Mouse (Mus musculus) cerebellum, postnatal 10 days (tissue): Measurements from ENCODE around the gene Fgf10.
A peak's percentile ranks its signal among the peaks of the same experiment; 100 is the strongest.

Experiments
- DNase-seq, 2 experiments: peaks; one replicate each; pipeline ENCODE4 v3.0.0; 2021; ENCODE audit warnings: mixed read lengths in 2 of 2

Gene Fgf10

DNA sequence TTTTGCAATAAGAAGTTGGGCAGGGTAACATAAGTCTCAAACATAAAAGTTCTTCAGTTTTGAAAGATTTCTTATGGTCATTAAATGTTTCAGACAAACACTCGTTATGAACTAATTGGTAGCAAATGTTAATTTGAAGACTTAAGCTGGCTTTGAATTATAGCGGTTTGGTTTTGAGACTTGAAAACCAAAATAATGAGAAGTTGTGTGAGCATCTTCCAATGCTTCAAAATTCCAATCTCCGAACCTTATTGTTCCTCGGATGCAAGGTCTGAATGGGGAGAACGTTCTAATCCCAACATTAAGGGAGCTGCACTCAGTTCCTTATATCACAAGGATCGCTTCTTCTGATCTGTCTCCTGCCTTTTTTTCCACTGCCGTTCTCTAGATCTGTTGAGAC lies at the start of gene Fgf10:
Gene Fgf10 (plus strand): TSS at position 301 of the 400 bp plus-strand sequence.
- DNase-seq, result no peak

DNA sequence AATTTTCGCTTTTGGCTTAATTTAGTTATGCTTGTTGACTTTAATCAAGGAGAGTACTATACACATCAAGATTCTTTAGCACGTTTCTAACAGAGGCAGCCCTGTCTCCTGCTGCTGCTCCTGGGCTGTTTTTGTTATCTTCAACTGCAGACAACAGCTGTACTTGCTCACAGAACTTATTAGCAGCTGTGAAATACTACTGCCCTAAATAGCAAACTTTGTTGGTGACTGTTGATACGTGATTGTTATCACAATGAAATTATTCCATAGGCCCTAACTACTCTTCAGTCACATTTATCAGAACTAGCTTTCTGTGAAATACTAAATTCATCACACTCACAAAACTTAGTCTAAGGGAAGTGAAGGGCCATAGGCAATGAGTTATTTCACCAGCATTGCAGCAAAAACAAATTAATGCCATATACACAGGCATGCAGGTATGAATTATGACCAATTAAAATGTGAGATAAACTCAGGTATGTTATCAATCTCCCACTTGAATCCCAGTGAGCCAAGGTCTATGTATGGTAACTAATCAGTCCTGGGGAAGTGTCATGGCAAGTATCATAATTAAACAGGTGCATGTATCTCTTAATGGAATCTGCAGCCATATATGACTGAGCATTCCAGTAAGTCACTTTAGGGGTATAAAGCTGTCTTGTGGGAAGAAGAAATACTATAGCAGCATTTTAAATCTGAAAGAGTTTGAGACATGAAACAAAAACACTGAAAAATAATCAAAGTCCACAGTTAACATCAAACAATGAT lies 39.7 kb upstream of the Fgf10 start:
- DNase-seq, result no peak

DNA sequence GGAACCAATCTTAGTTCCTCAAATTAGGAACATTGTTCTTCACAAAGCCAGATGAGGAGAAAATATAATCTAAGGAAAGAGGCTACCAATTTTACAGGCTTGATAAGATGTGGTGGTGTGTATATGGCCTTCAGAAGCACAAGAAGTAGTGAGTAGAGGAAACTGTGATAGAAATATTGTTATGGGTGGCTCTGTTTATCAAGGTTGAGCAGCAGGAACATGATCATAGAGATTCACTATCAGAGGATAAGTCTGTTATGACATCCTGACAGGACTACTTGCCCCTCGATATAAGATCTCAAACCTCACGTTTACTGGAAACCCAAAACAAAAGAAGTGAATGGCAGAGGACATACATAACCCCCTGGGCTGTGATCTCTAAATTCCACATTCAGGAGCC lies 38.1 kb upstream of the Fgf10 start:
- no peak for DNase-seq

DNA sequence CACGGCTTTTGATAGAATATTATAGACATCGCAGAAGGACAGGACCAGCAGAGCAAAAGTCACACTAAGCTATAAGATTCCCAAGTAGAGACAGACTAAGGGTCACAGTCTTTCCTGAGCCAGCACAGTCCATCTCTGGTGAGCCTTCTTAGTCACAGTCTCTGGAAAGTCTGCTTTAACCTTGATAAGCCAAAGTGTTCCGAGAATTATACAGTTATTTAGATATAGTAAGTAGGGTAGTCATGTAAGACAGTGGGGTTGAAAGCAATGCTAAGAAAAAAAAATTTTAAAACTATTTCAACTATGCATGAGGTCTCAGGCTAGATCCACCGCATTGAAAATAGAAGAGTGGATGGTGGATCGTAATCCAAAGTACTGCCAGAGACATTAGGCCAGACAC lies 33.5 kb upstream of the Fgf10 start:
- DNase-seq, result no peak

DNA sequence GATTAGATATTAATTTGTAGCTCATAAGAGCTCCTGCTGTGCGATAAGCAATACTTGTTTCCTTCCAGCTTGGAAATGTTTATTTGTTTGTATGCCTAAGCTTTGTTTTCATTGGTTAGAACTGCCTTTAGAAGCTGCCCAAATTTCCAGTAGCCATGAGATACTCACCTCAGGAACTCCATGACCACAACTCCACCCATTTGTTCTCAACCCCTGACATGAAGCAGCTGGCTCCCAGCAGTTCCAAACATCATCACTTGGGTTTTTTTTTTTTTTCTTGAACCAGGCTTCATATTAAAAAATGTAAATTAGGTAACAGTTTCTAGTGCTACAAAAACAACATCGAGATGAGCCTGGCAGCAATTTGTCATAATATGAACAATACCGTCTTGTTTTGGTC lies 27.0 kb upstream of the Fgf10 start:
- no peak for DNase-seq

DNA sequence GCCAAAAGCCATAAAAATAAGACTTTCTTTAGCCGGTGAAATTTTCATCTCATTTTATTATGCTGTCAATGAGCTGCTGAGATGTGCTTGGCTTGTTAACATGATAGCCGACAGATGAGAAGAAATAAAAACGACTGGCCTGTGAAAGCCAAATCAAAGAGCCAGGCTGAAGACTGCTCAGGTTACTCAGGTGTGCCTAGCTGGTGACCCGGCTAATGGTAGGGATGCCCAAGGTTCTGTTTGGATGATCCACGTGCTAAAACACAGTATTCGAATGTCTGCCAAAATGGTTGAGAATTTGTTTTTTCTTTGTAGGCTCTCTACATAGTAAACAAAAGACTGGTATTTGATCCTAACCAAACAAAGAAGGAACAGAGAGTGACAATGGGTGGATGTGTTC lies 26.5 kb upstream of the Fgf10 start:
- no peak for DNase-seq

DNA sequence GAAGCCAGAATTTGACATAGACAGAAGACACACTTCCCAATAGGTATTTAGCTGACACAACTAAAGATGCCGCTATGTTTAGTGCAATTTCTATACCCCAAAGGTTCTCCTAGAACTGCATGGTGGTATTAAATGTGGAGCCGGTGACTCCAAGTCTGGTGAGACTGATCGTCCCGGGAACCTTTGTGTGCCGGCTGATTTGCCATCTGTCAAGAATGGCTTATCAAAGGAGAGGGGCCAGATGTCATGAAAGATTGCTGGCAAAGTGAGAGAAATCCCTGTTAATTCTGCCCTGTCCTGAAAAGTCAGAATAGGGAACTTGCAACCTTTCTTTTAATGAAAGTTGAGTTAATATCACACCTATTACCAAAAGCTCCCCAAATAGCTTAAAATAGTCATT lies 12.6 kb upstream of the Fgf10 start:
- DNase-seq, result peak; percentile 51 to 64

DNA sequence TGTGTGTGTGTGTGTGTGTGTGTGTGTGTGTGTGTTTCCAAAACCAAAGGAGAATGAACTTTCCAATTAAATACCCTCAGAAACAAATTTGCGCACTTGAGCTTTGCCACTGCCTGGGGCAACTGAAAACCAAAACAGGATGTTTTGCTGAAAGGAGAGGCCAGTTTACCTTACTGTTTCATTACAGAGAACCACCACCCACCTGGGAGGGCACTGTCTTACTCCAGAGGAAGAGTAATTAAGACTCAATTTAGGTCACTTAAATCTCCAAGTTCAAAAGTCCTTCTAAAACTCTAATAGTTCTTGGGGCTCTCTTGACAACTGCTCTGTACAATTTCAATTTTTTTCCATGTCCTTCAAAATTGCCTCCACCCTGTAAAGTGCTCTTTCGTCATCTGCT lies 11.6 kb upstream of the Fgf10 start:
- DNase-seq, result no peak

DNA sequence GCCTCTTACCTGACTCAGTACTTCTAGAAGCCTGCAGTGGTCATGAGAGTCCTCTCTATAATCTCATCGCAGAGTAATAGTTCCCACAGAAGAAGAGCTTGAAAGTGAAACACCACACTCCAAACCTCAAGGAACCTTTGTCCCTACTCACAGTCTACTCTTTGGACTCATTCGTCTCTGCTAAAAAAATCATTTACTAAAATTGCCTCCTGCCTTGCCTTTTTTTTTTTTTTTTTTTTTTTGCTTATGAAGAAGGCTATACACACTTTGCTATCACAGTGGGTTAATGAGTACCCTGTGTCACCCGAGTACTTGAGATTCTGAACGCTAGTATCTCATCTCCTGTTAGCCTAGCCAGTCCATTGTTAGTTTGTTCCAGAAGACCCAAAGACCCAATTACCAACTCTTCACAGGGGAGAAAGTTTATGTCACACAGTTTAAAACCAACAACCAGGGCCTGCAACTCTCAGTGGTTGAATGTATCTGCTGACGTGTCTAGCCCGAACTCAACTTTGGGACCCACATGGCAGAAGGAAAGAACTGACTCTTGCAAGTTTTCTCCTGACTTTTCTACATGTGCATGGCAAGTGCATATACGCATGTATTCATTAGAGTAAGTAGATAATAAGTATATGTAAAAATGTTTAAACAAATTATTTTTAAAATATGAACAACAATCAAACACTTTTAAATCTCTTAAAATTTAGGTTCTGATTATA lies 10.8 kb upstream of the Fgf10 start:
- DNase-seq, result no peak

DNA sequence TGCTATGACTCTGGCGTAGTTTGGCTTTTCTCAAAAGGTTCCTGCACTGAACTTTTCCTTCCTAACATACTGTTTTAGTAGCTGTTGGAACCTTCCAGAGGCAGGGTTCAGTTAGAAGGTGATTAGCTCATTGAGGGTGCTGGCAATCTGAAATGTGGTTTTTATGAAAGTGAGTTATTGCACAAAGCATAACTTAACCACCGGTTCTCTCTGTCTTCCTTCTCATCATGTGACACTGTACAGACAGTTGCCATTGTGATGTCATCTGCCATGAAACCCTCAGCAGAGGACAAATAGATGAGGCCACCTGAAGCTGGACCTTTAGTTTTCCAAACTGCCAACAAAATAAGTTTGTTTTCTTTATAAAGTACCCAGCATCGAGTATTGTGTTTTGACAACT lies 7.9 kb upstream of the Fgf10 start:
- no peak for DNase-seq

DNA sequence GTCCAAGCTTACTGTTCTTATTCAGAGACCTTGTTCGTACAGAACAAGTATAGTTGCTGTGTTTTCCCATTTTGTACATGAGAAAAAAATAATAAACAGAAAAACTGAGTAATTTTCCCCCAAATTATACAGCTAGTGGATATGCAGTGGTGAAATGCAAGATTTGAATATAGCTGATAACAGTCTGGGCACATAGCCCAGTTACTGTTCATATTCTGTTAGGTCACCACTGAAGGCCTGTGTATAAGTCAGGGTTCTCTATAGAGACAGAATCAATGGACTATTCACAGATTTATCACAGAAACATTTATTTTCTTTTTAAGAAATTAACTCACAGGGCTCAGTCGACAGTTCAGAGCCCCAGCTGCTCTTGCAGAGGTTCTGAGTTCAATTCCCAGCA lies 4.7 kb upstream of the Fgf10 start:
- no peak for DNase-seq

DNA sequence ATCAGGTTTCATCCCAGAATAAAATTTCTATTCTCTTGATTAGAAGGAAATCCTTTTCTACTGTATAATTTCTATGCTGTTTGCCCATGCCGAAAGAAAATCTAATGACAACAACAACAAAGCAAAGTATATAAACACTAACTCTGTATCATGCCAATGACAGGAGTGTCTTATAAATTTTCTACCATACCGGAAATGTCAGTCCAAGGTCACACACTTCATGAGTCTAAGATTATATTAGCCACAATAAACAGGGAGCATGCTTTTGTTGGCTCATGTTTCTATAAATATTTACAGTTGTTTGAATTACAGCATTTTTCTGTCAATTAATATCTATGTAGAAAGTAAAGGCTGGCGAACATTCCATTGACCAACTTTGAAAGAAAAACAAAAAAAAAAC lies 9.6 kb downstream of the Fgf10 start:
- no peak for DNase-seq

DNA sequence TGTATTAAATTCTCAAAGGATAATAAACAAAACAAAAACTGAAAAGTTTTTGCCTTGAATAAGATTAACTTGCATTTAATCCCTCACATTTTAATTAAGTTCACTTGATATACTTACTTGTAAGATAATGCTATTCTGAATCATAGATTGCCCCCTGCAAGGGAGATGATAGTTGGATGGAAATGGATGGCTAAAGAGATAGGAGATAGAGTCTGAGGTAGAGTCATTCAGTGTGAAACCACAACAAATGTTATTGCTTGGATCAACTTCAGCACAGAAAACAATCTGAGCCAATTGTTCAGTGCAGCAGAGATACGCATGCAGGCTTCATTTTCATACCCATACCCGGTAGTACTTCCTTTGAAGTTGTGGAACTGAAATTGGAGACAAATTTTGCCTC lies 23.5 kb downstream of the Fgf10 start:
- DNase-seq, result no peak

DNA sequence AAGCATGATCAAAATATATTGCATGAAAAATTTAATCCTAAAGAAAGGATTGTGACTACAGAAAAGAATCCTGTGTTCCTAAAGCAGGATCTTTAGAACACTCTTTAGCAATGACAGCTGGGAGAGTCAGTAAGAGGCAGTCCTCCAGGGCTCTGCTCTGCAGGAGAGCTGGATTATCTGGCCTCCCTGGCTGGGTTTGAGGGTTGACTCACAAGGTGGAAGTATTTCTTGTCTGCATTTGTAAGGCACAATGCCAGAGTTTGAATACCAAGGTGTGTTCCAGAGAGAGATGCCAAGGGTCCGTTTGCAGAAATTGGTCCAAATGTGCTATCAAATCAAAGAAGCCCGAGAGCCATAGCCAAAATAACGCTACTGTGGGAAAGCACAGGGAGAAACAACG lies 25.5 kb downstream of the Fgf10 start:
- peak; percentile 44 to 74 for DNase-seq

DNA sequence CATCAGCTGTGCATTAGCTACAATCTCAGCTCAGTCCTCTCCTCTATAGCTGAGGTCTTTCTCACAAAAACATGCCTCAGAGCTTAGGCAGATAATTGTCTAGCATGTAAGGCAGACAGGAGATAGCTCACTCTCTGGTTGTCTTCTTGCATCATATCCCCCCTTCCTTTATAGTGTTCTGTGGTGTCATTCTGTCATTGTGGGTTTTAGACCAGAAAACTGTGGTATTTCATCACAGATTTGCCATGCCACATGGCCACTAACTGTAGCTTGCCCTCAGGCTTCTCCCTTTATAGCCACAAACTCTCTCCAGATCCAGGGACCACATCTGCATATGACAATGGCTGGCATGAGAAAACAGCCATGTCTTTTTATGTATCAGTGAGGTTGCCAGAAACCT lies 34.1 kb downstream of the Fgf10 start:
- no peak for DNase-seq

DNA sequence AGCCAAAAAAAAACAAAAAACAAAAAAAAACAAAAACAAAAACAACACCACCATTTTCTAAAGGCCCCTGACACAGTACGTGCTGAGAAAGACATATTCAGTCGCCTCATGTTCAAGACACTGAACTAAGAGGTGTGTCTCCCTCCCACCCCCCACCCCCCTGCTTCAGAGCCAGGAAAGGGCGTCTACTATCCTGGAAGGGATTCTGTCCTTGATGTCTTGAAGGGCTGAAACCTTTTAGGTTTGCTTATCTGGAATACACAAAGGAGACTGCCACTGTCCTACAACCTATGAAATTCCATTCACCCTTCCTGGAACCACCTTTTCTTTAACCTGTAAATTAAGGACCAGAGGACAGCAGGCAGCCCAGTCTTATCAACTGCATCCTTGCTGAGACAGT lies 36.1 kb downstream of the Fgf10 start:
- DNase-seq, result no peak

DNA sequence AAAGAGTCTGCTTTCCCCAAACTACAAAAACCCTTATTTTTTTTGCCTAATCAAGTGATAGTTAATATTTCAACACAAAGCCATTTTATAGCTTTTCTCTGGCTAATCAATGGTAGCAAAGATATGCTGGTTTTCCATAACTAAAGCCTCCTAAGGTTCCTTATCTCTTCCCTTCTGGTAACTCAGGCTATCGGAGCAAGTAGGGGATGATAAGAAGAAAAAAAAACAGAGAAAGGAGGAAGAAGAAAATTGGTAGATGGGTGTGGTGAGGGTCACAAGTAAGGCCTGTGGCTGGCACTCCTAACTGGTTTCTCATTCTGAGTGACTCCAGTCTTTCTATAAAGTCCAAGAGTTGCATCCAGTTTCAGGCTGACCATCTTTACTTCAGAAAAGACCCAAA lies 40.3 kb downstream of the Fgf10 start:
- DNase-seq, result no peak

DNA sequence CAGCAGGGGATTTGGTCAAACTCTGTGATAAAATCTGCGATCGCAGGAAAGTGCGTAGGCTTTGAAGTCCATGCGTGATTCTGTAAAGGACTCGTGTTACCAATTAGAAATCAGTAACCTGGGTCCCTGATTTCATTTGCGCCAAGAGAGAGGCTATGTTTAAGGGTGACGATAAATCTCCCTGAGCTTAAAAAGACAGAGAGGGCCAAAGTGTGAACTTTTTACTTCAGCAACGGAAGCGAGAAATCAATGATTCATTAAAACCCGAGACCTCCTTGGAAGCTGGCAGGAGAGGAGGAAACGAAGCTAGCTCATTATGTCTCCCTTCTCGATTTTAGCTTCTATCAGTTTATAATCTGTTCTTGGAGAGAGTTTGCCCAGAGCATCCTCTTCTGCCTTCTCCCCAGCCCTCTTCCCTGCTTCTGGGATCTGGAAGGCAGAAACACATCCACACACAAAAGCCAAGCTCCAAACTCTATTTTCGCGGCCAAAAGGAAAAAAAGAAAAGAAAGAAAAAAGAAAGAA lies 44.1 kb downstream of the Fgf10 start:
- peak in 1 of 2 experiments; percentile 8 for DNase-seq

DNA sequence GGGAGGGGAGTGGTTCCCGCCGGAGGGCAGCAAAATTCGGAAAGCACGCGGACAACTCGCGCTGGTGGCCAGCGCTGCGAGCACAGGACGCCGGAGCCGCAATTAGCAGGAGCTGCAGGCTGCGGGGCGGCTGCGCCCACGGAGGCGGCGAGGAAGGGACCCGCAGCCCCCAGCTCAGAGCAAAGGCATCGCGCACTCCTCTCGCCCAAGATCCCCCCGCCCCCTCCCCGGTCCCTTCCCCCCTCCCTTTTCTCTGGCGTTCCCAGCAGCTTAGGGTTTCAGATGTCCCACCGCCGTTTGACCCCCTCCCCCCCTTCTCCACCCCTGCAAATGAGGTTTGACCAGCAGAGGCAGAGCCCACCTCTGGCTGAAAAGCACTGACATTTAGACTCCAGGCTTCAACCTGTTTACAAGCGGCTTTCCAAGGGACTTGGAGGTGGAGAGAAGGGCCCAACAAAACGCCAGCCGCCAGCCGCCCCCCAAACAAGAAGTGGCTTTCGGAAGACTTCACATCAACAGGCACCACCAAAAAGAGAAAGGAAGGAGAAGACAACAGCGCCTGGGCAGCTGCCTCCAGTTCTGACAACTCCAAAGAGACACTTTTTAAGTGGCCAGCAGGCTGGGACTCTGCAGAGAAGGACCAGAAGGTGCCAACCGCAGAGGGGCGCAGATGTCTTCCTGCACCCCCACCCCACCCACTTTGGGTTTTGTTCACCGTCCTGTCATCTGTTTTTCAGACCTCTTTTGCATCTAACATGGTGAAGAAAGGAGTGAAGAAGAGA lies 44.9 kb downstream of the Fgf10 start:
- peak; percentile 42 to 48 for DNase-seq

DNA sequence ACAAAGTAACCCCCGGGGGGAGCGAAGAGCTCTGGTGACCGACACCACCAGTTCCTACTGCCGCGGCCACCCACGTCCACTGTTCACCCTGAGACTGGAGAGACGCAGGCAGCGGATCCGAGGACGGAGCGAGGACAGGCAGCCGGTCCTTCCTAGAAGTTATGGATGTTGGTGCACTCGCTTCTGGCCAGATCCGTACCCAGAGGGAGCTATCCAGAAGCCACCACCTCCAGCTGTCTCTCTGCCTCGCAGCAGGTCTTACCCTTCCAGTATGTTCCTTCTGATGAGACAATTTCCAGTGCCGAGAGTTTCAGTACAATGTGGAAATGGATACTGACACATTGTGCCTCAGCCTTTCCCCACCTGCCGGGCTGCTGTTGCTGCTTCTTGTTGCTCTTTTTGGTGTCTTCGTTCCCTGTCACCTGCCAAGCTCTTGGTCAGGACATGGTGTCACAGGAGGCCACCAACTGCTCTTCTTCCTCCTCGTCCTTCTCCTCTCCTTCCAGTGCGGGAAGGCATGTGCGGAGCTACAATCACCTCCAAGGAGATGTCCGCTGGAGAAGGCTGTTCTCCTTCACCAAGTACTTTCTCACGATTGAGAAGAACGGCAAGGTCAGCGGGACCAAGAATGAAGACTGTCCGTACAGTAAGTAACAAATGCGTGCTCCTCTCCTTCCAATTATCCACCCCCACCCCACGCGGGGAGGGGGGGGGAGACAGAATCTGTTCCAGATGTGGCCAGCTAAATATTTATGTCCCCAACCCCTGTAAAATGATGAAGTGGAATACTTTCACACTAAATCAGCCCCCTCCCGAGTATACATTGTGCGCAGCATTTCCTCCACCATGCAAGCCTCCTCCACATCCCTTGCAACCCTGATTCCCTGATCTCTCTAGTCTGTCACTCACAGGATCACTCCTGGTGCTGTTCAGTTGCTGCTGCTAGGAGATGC lies 45.8 kb downstream of the Fgf10 start:
- DNase-seq, result peak in 1 of 2 experiments; percentile 42

DNA sequence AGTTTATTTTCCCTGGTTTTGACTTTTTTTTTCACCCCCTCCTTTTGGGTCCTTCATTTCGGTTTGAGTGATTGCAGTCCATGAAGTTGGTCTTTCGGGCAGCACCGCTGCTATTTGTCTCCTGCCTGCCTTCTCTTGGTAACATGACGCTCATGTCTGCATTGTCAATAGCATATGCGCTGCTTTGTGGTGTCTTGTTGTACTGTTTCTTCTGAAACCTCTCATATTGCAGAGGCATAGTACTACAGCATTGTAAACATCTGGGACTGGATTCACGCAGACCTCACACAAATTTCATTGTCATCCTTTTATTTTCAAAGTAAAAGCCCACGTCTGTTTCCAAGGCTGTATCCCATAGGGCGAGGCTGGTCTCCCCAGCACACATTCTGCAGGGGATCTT lies 46.7 kb downstream of the Fgf10 start:
- DNase-seq, result no peak

DNA sequence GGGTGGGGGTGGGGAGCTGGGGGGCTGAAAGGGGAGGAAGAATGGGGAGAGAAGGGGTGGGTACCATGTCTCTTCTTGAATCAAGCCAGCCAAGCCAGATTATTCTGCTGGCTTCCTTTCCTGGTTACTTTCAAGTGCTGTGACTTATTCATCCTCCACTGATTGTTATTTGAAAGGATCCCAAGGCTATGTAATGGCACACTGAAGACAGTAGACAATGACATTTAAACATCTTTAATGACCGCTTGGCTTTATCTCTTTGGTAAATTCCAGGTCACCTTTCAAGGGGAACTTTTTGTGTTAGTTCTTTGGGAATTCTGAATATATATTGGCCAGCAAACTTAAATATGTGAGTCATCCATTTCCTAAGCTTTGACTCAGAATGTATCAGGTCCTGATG lies 47.1 kb downstream of the Fgf10 start:
- no peak for DNase-seq
